Mouse (Mus musculus) cortical plate, adult 2 months (tissue): ENCODE measurements around the gene Saysd1. TPM values are rescaled to one million over a fixed set of nuclear protein-coding genes. Genes with fewer than 3 reads are reported as not detected.

Experiments used
- H3K27ac ChIP-seq: fragments of 200-500 bp; 2 replicates; pipeline ENCODE4 v1.5.1; 2012; ENCODE audit warnings: low read length, control low read depth, inconsistent platforms; ENCODE audit not compliant: insufficient read depth
- H3K4me1 ChIP-seq: fragments of 200-500 bp; 2 replicates; pipeline ENCODE4 v1.6.1; 2011; ENCODE audit warnings: low read length; ENCODE audit not compliant: control insufficient read depth, insufficient read depth
- H3K4me3 ChIP-seq: fragments of 200-500 bp; 2 replicates; pipeline ENCODE4 v1.5.1; 2011; ENCODE audit warnings: mild to moderate bottlenecking, low read length, control low read depth; ENCODE audit not compliant: insufficient read depth
- CTCF ChIP-seq: fragments of 200-500 bp; IDR thresholded peaks from 2 replicates; pipeline ENCODE4 v1.5.1; 2011; ENCODE audit warnings: mild to moderate bottlenecking, control low read depth, low read length; ENCODE audit not compliant: insufficient read depth; ENCODE audit errors: extremely low read depth
- POLR2A ChIP-seq: fragments of 200-500 bp; IDR thresholded peaks from 2 replicates; pipeline ENCODE4 v1.6.1; 2011; ENCODE audit warnings: mild to moderate bottlenecking, low read length, control low read depth; ENCODE audit not compliant: insufficient read depth; ENCODE audit errors: extremely low read depth
- polyA plus RNA-seq: library from polyadenylated mRNA; depleted of rRNA; stranded (reverse); fragments of >200 nt; gene quantifications from 2 replicates; pipeline ENCODE4 v1.2.3, GENCODE M21; 2012; rRNA removed

The Saysd1 gene
- 8.2 and 8.3 TPM in 2 replicates for polyA plus RNA-seq

- TF ChIP-seq CTCF (no peak), POLR2A (no peak)
Measured at GRCm38 (mm10) chr14:20138484-20139355, at the start of gene Saysd1. Gene Saysd1 (minus strand): TSS chr14:20138534.

GRCm38 (mm10) chr14:20185426-20185825 lies 47.1 kb upstream of the Saysd1 start:
- TF ChIP-seq POLR2A: no peak
- no peak for TF ChIP-seq CTCF

More at GRCm38 (mm10) chr14:20138484-20139355, at the start of gene Saysd1:
- Histone ChIP-seq H3K27ac (no peak within 1 kb of the TSS), H3K4me3 (no peak within 1 kb of the TSS), H3K4me1 (no peaks in the 10 kb centered on the region)

GRCm38 (mm10) chr14:20183701-20184100 lies 45.4 kb upstream of the Saysd1 start:
- Histone ChIP-seq H3K27ac (no peak overlapping the region), H3K4me3 (no peak overlapping the region), H3K4me1 (0 out of 2 replicates have a peak, but pooled peaks cover 2% of the 10 kb centered on the region)
- TF ChIP-seq POLR2A (no peak), CTCF (no peak)

More at GRCm38 (mm10) chr14:20185426-20185825, 47.1 kb upstream of the Saysd1 start:
- H3K4me3 ChIP-seq: no peak overlapping the region
- no peak overlapping the region for H3K27ac ChIP-seq
- H3K4me1 ChIP-seq: 0 out of 2 replicates have a peak, but pooled peaks cover 2% of the 10 kb centered on the region

- TF ChIP-seq CTCF: no peak
- TF ChIP-seq POLR2A: no peak
- Histone ChIP-seq H3K4me1 (0 out of 2 replicates have a peak, but pooled peaks cover 2% of the 10 kb centered on the region), H3K4me3 (no peak overlapping the region), H3K27ac (no peak overlapping the region)
Measured at GRCm38 (mm10) chr14:20182596-20182995, 44.3 kb upstream of the Saysd1 start.

GRCm38 (mm10) chr14:20181466-20181921 lies 43.2 kb upstream of the Saysd1 start, which contains the start of gene Kcnk5:
Gene Kcnk5 (minus strand): TSS chr14:20181809.
- TF ChIP-seq POLR2A (no peak), CTCF (no peak)

GRCm38 (mm10) chr14:20180751-20181162 lies 42.4 kb upstream of the Saysd1 start:
- 0 out of 2 replicates have a peak, but pooled peaks cover 2% of the 10 kb centered on the region for H3K4me1 ChIP-seq
- TF ChIP-seq CTCF (no peak), POLR2A (no peak)
- H3K4me3 ChIP-seq: peak overlapping the region; percentile 47; the same call in 1 of the 2 replicates
- H3K27ac ChIP-seq: no peak overlapping the region

More at GRCm38 (mm10) chr14:20181466-20181921, 43.2 kb upstream of the Saysd1 start, which contains the start of gene Kcnk5:
- H3K4me1 ChIP-seq: 0 out of 2 replicates have a peak, but pooled peaks cover 2% of the 10 kb centered on the region
- no peak within 1 kb of the TSS for H3K27ac ChIP-seq
- peak within 1 kb of the TSS; percentile 47 for H3K4me3 ChIP-seq

- Histone ChIP-seq H3K4me1 (0 out of 2 replicates have a peak, but pooled peaks cover 2% of the 10 kb centered on the region), H3K27ac (no peak overlapping the region), H3K4me3 (no peak overlapping the region; the same call in 1 of the 2 replicates)
- TF ChIP-seq POLR2A (no peak), CTCF (no peak)
Measured at GRCm38 (mm10) chr14:20180304-20180703, 42.0 kb upstream of the Saysd1 start.

GRCm38 (mm10) chr14:20179731-20180280 lies 41.5 kb upstream of the Saysd1 start:
- Histone ChIP-seq H3K4me1 (0 out of 2 replicates have a peak, but pooled peaks cover 2% of the 10 kb centered on the region), H3K27ac (no peak overlapping the region), H3K4me3 (no peak overlapping the region)
- no peak for TF ChIP-seq CTCF
- no peak for TF ChIP-seq POLR2A

- TF ChIP-seq CTCF (no peak), POLR2A (no peak)
Measured at GRCm38 (mm10) chr14:20179080-20179479, 40.7 kb upstream of the Saysd1 start.

GRCm38 (mm10) chr14:20178593-20178992 lies 40.3 kb upstream of the Saysd1 start:
- Histone ChIP-seq H3K4me1 (0 out of 2 replicates have a peak, but pooled peaks cover 2% of the 10 kb centered on the region), H3K27ac (no peak overlapping the region), H3K4me3 (no peak overlapping the region)
- no peak for TF ChIP-seq POLR2A
- no peak for TF ChIP-seq CTCF

More at GRCm38 (mm10) chr14:20179080-20179479, 40.7 kb upstream of the Saysd1 start:
- Histone ChIP-seq H3K4me3 (no peak overlapping the region), H3K4me1 (0 out of 2 replicates have a peak, but pooled peaks cover 2% of the 10 kb centered on the region), H3K27ac (no peak overlapping the region)
